Comparison of ENCODE assay signal across 9 mouse cellular contexts in the genomic region with DNA sequence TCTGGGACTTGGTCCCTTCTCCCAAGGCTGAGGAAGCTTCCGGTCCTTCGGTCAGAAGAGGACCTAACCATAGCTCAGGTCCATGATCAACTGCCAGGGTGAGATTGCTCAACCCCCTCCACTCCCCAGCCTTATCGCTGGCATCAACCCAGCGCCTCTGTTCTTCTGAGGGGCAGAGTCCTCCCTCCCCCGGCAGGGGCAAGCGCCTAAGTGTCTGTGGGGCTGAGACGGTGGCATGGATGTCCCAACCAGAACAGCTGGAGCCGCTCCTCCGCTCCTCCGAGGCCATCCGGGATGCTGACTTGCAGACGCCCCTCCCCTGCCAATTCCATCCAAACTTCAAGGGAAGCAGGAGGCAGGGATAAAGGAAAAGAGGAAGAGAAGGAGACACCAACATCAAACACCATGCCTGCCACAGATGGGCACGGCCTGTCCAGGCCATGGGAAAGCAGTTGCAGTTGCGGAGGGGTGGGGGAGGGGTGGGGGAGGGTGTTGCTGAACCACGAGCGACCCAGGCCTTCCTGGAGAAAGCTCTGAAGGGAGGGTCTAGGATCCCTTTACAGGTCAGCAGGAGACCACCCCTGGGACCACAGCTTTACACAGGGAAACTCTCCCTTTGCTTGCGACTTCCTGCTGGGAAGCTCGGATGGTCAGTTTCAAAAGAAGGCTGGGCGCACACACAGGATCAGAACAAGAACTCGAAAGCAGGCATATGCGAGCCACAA. TPM values are rescaled to one million over a fixed set of nuclear protein-coding genes. Genes with fewer than 3 reads are reported as not detected.
DNase-seq lines count a peak whose midpoint lies in the region; ATAC-seq lines count a peak whose summit lies in the region.
"Had no signal": no experiment of that assay in that cellular context is flagged by ENCODE, and none has a peak within 500 bp of the region (broad histone marks: within the 10 kb centered on the region; RNA-seq: fewer than 3 reads in every experiment).

No protein-coding gene starts in this region.

- peaks cover 21% of the 10 kb centered on the region for H3K36me3 ChIP-seq in embryonic facial prominence, embryonic 12.5 days
- peaks cover 27% of the 10 kb centered on the region for H3K36me3 ChIP-seq in limb, embryonic 13.5 days
- H3K36me3 ChIP-seq in midbrain, embryonic 10.5 days, result peaks cover 49% of the 10 kb centered on the region

- peak overlapping the region; percentile 99 for H3K27ac ChIP-seq in embryonic facial prominence, embryonic 12.5 days
- peak overlapping the region; percentile 99 for H3K27ac ChIP-seq in limb, embryonic 13.5 days
- H3K27ac ChIP-seq in midbrain, embryonic 10.5 days (replicated peaks), result peak overlapping the region; percentile 92

- peak overlapping the region; percentile 92 for H3K9ac ChIP-seq in embryonic facial prominence, embryonic 12.5 days
- peak overlapping the region; percentile 94 for H3K9ac ChIP-seq in limb, embryonic 13.5 days

- ATAC-seq in embryonic facial prominence, embryonic 12.5 days (ENCODE audit: insufficient number of reproducible peaks, insufficient read depth, low FRiP score, low TSS enrichment), result no peak
- no peak for ATAC-seq in limb, embryonic 13.5 days (ENCODE audit: low FRiP score, low read depth)

- H3K27me3 ChIP-seq in embryonic facial prominence, embryonic 12.5 days, result no peaks in the 10 kb centered on the region
- H3K27me3 ChIP-seq in limb, embryonic 13.5 days, result no peaks in the 10 kb centered on the region
- H3K27me3 ChIP-seq in midbrain, embryonic 10.5 days (ENCODE audit: low read depth, poor library complexity, severe bottlenecking), result peaks cover 3% of the 10 kb centered on the region; the same call in 1 of the 2 replicates

- no peaks in the 10 kb centered on the region for H3K9me3 ChIP-seq in embryonic facial prominence, embryonic 12.5 days
- no peaks in the 10 kb centered on the region for H3K9me3 ChIP-seq in limb, embryonic 13.5 days
- H3K9me3 ChIP-seq in midbrain, embryonic 10.5 days (replicated peaks), result no peaks in the 10 kb centered on the region

- peak overlapping the region; percentile 75 for H3K4me2 ChIP-seq in embryonic facial prominence, embryonic 12.5 days (replicated peaks)
- H3K4me2 ChIP-seq in limb, embryonic 13.5 days (replicated peaks), result peak overlapping the region; percentile 93

- intact Hi-C loops in heart, postnatal 36 days (cut with DNase I), result loop anchor here (1.0 kb wide), 1 partner anchor 59 kb away; no protein-coding TSS in a partner anchor

- H3K4me3 ChIP-seq in embryonic facial prominence, embryonic 12.5 days, result peak overlapping the region; percentile 90
- peak overlapping the region; percentile 87 for H3K4me3 ChIP-seq in limb, embryonic 13.5 days
- H3K4me3 ChIP-seq in midbrain, embryonic 10.5 days, result peak overlapping the region; percentile 90

- WGBS in embryonic facial prominence, embryonic 12.5 days, result 9% methylated on average over 21 of the region's 21 CpGs
- WGBS in limb, embryonic 13.5 days, result 9% methylated on average over 20 of the region's 21 CpGs
- 9% methylated on average over 21 of the region's 21 CpGs for WGBS in midbrain, embryonic 10.5 days

- peaks cover 36% of the 10 kb centered on the region for H3K4me1 ChIP-seq in embryonic facial prominence, embryonic 12.5 days
- peaks cover 43% of the 10 kb centered on the region for H3K4me1 ChIP-seq in limb, embryonic 13.5 days
- peaks cover 68% of the 10 kb centered on the region for H3K4me1 ChIP-seq in midbrain, embryonic 10.5 days

- DNase-seq in kidney, adult 11 months, result peak; percentile 46
- no peak for DNase-seq in kidney, adult 8-10 months
- DNase-seq in heart, postnatal 36 days, result peak; percentile 48 to 67
- peak; percentile 50 for DNase-seq in midbrain, embryonic 10.5 days (ENCODE audit: low spot score)
- DNase-seq in thymus, postnatal 10 days (ENCODE audit: low spot score in 2 of 2), result peak; percentile 20 to 25
- no peak for DNase-seq in frontal cortex, postnatal 25 days (ENCODE audit: low spot score in 2 of 2)

RNA-seq across cellular contexts. Expression of a gene that starts 2.7 kb away (rescaled TPM):
- 116 and 118 TPM in 2 replicates for polyA plus RNA-seq in embryonic facial prominence, embryonic 12.5 days (2016; fragmentation: Nextera tagmentation; extraction: Ambion mirVana)
- total RNA-seq in heart, postnatal 36 days (2021), result 10 to 100 TPM; 16.5 to 20.5 TPM
- polyA plus RNA-seq in limb, embryonic 13.5 days (2015; fragmentation: Nextera tagmentation; extraction: Ambion mirVana), result 96.6 and 102 TPM in 2 replicates
- polyA plus RNA-seq in midbrain, embryonic 10.5 days (2016; fragmentation: Nextera tagmentation; extraction: Ambion mirVana), result 91.4 and 105 TPM in 2 replicates

RNA-seq across cellular contexts. Expression of a gene that starts 39.1 kb away (rescaled TPM):
- polyA plus RNA-seq in embryonic facial prominence, embryonic 12.5 days (2016; fragmentation: Nextera tagmentation; extraction: Ambion mirVana), result 0.37 TPM in 1 of 2 replicates, not detected in the other
- not detected for total RNA-seq in heart, postnatal 36 days (2021)
- polyA plus RNA-seq in limb, embryonic 13.5 days (2015; fragmentation: Nextera tagmentation; extraction: Ambion mirVana), result 0.37 and 0.70 TPM in 2 replicates
- 0.37 and 0.51 TPM in 2 replicates for polyA plus RNA-seq in midbrain, embryonic 10.5 days (2016; fragmentation: Nextera tagmentation; extraction: Ambion mirVana)
- total RNA-seq: left cerebral cortex, postnatal 10 days had no signal

Comparison
In these comparisons a context has a peak if more than half of its experiments do, and no peak if none do; other contexts are left out.
1. DNase-seq: peak in kidney, adult 11 months (single experiment), heart, postnatal 36 days (2 of 2), midbrain, embryonic 10.5 days (single experiment) and thymus, postnatal 10 days (2 of 2); none in kidney, adult 8-10 months (0 of 2) and frontal cortex, postnatal 25 days (0 of 2).
2. Peak in every context shown above with its lines, with median percentiles within 50 percentile points of each other: H3K27ac ChIP-seq and H3K4me3 ChIP-seq.